Mouse (Mus musculus): ENCODE data around the gene Tmem132c.

DNA sequence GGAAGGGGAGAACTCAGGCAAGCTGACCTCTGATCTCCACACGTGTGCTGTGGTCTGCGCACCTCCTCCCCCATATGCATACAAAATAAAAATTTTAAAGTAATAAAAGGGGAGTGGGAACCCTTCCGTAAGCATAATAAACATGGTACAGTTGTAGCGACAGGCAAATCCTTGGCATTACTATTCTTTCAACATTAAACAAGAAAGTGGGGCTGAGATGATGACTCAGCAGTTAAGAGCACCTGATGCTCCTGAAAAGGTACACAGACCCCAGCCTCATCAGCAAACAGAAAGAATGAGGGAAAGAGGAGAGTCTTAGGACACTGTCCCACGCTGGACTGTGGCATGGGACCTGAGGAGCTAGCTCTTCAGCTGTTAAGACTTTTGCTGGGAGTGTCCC, 361.4 kb downstream of the Tmem132c start:
- TF ChIP-seq EP300 (IDR thresholded peaks at IDR 0.05; ENCODE audit: insufficient read depth, low read depth, low read length) (no peak), CTCF (IDR thresholded peaks at IDR 0.05) (no peak)

All from heart, adult 2 months (tissue).